Mouse (Mus musculus) layer of hippocampus, adult 9-10 months (tissue): ENCODE measurements around the gene Hoxd8.

Experiments
- DNase-seq: peaks from one replicate; pipeline ENCODE4 v3.0.0; 2022; ENCODE audit warnings: low spot score

The Hoxd8 gene

GRCm38 (mm10) chr2:74735851-74736687 lies 31.7 kb downstream of the Hoxd8 start:
- DNase-seq = no peak

GRCm38 (mm10) chr2:74736688-74737577 lies 32.5 kb downstream of the Hoxd8 start:
- no peak for DNase-seq

- DNase-seq = no peak
These were observed 33.2 kb downstream of the Hoxd8 start for GRCm38 (mm10) chr2:74737578-74738070.

- DNase-seq = no peak
These were observed 34.4 kb downstream of the Hoxd8 start for GRCm38 (mm10) chr2:74738623-74739475.

GRCm38 (mm10) chr2:74739476-74739800 lies 35.0 kb downstream of the Hoxd8 start:
- DNase-seq = no peak

GRCm38 (mm10) chr2:74739869-74740268 lies 35.5 kb downstream of the Hoxd8 start:
- DNase-seq = no peak

GRCm38 (mm10) chr2:74740311-74741091 lies 36.1 kb downstream of the Hoxd8 start:
- no peak for DNase-seq

GRCm38 (mm10) chr2:74741252-74741978 lies 37.0 kb downstream of the Hoxd8 start:
- DNase-seq = no peak

- DNase-seq = no peak
These were observed 37.5 kb downstream of the Hoxd8 start for GRCm38 (mm10) chr2:74741979-74742277.

- DNase-seq = no peak
These were observed 41.3 kb downstream of the Hoxd8 start for GRCm38 (mm10) chr2:74745540-74746297.

- no peak for DNase-seq
These were observed 42.0 kb downstream of the Hoxd8 start for GRCm38 (mm10) chr2:74746298-74746921.

GRCm38 (mm10) chr2:74747006-74747405 lies 42.6 kb downstream of the Hoxd8 start:
- no peak for DNase-seq

GRCm38 (mm10) chr2:74747661-74748141 lies 43.3 kb downstream of the Hoxd8 start:
- no peak for DNase-seq

- DNase-seq = no peak
These were observed 44.1 kb downstream of the Hoxd8 start for GRCm38 (mm10) chr2:74748436-74748995.

GRCm38 (mm10) chr2:74749337-74750121 lies 45.1 kb downstream of the Hoxd8 start:
- no peak for DNase-seq

- DNase-seq = no peak
These were observed 46.4 kb downstream of the Hoxd8 start for GRCm38 (mm10) chr2:74750731-74751250.

- no peak for DNase-seq
These were observed 47.4 kb downstream of the Hoxd8 start for GRCm38 (mm10) chr2:74751861-74752260.
